Mouse (Mus musculus) spleen, adult 2 months (tissue): Measurements from ENCODE around the gene Noa1. TPM values are rescaled to one million over a fixed set of nuclear protein-coding genes. Genes with fewer than 3 reads are reported as not detected.

Experiments used
- DNase-seq, 2 experiments: peaks; one replicate each; pipeline versions ENCODE4 v3.0.0 to v3.0.0-alpha.2; 2012 to 2021; ENCODE audit warnings: low spot score in 2 of 2, low read depth in 1 of 2
- H3K27ac ChIP-seq: fragments of 200-500 bp; 2 replicates; pipeline ENCODE4 v1.5.1; 2012; ENCODE audit warnings: low read length, inconsistent platforms; ENCODE audit not compliant: insufficient read depth
- H3K27me3 ChIP-seq: fragments of 200-500 bp; 2 replicates; pipeline ENCODE4 v1.6.1; 2012; ENCODE audit warnings: mild to moderate bottlenecking, moderate library complexity, low read length, inconsistent platforms; ENCODE audit not compliant: control insufficient read depth, insufficient read depth
- H3K36me3 ChIP-seq: fragments of 200-500 bp; 2 replicates; pipeline ENCODE4 v1.6.1; 2012; ENCODE audit warnings: mild to moderate bottlenecking, low read length, inconsistent platforms; ENCODE audit not compliant: control insufficient read depth, insufficient read depth
- H3K4me1 ChIP-seq: fragments of 200-500 bp; 2 replicates; pipeline ENCODE4 v1.6.1; 2011; ENCODE audit warnings: inconsistent platforms; ENCODE audit not compliant: control insufficient read depth, insufficient read depth, insufficient read length
- H3K4me3 ChIP-seq: fragments of 200-500 bp; 2 replicates; pipeline ENCODE4 v1.5.1; 2011; ENCODE audit warnings: mild to moderate bottlenecking, inconsistent platforms; ENCODE audit not compliant: insufficient read depth, insufficient read length; ENCODE audit errors: extremely low read depth
- CTCF ChIP-seq: fragments of 200-500 bp; IDR thresholded peaks from 2 replicates; pipeline ENCODE4 v1.5.1; 2011; ENCODE audit warnings: mild to moderate bottlenecking, inconsistent platforms; ENCODE audit not compliant: insufficient read depth, insufficient read length, insufficient replicate concordance; ENCODE audit errors: extremely low read depth
- POLR2A ChIP-seq: fragments of 200-500 bp; IDR thresholded peaks from 2 replicates; pipeline ENCODE4 v1.6.1; 2011; ENCODE audit warnings: low read depth, low read length, inconsistent platforms
- WGBS: fragments of 180-500 bp; shearing (Covaris S2); methylation state at CpG from one replicate; pipeline ENCODE4 v1.1.7; 2018; 5-methylcytosine and 5-hydroxymethylcytosine counted together
- polyA plus RNA-seq: library from polyadenylated mRNA; depleted of rRNA; stranded (reverse); fragments of >200 nt; gene quantifications from 2 replicates; pipeline ENCODE4 v1.2.3, GENCODE M21; 2012

Gene Noa1
- polyA plus RNA-seq, 1 experiment = 14.1 TPM

DNA sequence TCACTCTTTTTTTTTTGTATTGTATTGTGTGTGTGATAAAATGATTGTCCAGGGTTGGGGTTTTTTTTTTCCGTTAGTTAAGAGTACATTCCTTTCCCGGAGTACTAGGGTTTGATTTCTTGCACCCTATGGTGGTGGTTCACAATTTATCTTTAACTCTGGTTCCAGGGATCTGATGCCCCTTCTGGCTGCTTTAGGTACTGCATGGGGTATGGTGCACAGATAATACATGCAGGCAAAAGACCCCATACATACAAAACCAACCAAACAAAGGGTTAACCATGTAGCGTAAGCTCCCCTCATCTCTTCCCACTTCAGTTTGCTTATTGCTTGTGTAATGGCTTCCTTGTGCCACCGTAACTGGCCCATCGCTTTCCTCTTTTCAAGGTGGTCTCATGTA lies 33.9 kb downstream of the Noa1 start:
- no peak overlapping the region for H3K27ac ChIP-seq
- H3K27me3 ChIP-seq = no peaks in the 10 kb centered on the region
- H3K4me3 ChIP-seq = no peak overlapping the region
- WGBS = 86% methylated on average over 5 of the region's 5 CpGs
- TF ChIP-seq POLR2A = no peak
- TF ChIP-seq CTCF = peak; percentile 2; the same call in 1 of the 2 replicates
- peaks cover 27% of the 10 kb centered on the region for H3K36me3 ChIP-seq
- H3K4me1 ChIP-seq = peaks cover 10% of the 10 kb centered on the region; the same call in 1 of the 2 replicates
- peak in 1 of 2 experiments; percentile 57 for DNase-seq

DNA sequence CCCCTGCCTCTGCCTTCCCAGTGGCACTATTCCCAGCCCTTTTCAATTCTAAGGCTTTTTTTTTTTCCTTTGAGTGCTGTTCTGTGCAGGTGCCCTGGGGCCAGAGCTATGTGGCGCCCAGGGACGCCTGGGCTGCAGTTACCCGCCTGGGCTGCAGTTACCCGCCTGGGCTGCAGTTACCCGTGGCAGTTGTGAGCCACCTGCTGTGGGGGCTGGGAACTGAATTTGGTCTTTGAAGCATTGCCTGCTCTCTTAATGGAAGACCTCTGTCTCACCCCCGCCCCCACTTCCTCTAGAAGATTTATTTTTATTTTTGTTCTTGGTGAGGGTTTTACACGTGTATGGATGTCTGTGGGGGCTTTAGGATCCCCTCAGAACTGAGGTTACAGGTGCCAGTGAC lies 36.7 kb downstream of the Noa1 start:
- no peaks in the 10 kb centered on the region for H3K27me3 ChIP-seq
- H3K27ac ChIP-seq = no peak overlapping the region
- H3K4me3 ChIP-seq = no peak overlapping the region
- DNase-seq = peak in 1 of 2 experiments; percentile 67
- peaks cover 13% of the 10 kb centered on the region; the same call in 1 of the 2 replicates for H3K4me1 ChIP-seq
- peaks cover 24% of the 10 kb centered on the region for H3K36me3 ChIP-seq
- TF ChIP-seq POLR2A = no peak
- peak; percentile 40; the same call in 1 of the 2 replicates for TF ChIP-seq CTCF
- WGBS = 17% methylated on average over 7 of the region's 7 CpGs

DNA sequence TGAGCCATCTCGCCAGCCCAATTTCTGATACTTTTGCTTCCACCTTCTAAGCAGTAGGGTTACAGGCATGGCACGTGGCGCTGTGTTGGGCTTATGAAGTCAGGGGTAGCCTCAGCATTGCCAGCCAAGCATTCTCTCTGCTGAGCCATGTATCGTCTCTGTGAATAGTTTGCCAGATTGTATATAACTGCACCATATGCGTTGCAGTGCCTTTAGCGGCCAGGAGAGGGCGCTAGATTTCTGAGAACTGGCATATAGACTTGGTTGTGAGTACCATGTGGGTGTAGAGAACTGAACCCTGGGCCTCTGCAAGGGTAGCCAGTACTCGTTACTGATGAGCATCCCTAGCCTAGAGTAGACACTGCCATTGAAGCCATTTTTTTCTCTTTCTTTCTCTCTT lies 40.5 kb downstream of the Noa1 start:
- Histone ChIP-seq H3K36me3 (peaks cover 9% of the 10 kb centered on the region), H3K4me3 (no peak overlapping the region), H3K27ac (no peak overlapping the region), H3K4me1 (peaks cover 16% of the 10 kb centered on the region), H3K27me3 (0 out of 2 replicates have a peak, but pooled peaks cover 2% of the 10 kb centered on the region)
- no peak for DNase-seq
- TF ChIP-seq CTCF = peak; percentile 7; the same call in 1 of the 2 replicates
- TF ChIP-seq POLR2A = no peak
- WGBS = 88% methylated on average over 8 of the region's 8 CpGs

DNA sequence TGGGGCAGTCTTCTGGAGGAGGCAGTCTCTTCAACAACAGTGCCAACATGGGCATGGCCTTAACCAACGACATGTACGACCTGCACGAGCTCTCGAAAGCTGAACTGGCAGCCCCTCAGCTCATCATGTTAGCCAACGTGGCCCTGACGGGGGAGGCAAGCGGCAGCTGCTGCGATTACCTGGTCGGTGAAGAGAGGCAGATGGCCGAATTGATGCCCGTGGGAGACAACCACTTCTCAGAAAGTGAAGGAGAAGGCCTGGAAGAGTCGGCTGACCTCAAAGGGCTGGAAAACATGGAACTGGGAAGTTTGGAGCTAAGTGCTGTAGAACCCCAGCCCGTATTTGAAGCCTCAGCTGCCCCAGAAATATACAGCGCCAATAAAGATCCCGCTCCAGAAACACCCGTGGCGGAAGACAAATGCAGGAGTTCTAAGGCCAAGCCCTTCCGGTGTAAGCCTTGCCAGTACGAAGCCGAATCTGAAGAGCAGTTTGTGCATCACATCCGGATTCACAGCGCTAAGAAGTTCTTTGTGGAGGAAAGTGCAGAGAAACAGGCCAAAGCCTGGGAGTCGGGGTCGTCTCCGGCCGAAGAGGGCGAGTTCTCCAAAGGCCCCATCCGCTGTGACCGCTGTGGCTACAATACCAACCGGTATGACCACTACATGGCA lies 41.8 kb downstream of the Noa1 start:
- Histone ChIP-seq H3K27me3 (0 out of 2 replicates have a peak, but pooled peaks cover 2% of the 10 kb centered on the region), H3K27ac (no peak overlapping the region), H3K4me1 (peaks cover 15% of the 10 kb centered on the region), H3K36me3 (peaks cover 9% of the 10 kb centered on the region), H3K4me3 (no peak overlapping the region)
- DNase-seq = no peak
- no peak for TF ChIP-seq CTCF
- TF ChIP-seq POLR2A = no peak
- WGBS = 97% methylated on average over 30 of the region's 30 CpGs

DNA sequence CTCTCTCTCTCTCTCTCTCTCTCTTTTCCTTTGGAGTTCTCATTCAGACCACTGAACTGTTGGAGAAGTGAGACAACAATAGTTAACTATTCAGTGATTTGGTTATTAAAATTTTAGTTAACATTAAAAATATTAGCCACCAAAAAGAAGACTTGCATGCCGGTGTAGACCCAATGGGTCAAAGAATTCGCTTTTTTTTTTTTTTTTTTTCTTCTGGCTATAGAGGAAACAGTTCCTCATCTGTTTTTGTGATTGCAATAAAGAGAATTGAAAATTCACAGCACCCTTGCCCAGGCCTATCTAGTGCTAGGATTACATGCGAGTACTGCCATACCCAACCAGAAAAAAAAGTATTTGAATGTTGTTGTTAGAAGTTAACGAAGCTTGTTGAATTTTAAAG lies 42.4 kb downstream of the Noa1 start:
- peaks cover 9% of the 10 kb centered on the region for H3K36me3 ChIP-seq
- 0 out of 2 replicates have a peak, but pooled peaks cover 2% of the 10 kb centered on the region for H3K27me3 ChIP-seq
- no peak overlapping the region for H3K27ac ChIP-seq
- H3K4me3 ChIP-seq = no peak overlapping the region
- TF ChIP-seq CTCF (no peak), POLR2A (no peak)
- H3K4me1 ChIP-seq = peaks cover 10% of the 10 kb centered on the region
- 65% methylated on average over 4 of the region's 4 CpGs for WGBS
- DNase-seq = no peak

DNA sequence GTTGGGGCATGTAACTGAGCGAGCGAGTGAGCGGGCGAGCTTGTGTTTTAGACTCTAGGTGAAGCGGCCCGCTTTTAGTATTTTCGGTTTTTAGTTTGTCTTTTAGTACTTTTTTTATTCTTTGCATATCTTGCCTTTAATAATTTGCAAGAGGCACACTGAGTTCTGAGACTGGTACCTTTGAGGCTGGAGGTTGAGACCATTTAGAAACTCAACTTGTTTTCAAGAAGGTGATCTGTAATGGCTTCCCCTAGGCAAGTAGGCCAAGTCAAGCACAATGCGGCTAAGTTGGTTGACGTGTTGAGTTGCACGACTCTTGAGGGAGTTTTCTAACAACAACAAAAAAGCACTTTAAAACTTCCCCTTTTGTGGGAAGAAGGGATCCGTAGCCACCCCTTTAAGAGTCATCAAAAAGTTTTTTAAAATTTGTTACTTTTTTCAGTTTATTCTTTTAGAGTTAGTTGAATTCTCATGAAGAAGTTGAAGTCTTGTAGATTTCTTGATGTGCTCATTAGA lies 42.9 kb downstream of the Noa1 start:
- WGBS = 2% methylated on average over 11 of the region's 11 CpGs
- TF ChIP-seq POLR2A = no peak
- TF ChIP-seq CTCF = no peak
- Histone ChIP-seq H3K4me3 (peak overlapping the region; percentile 84), H3K36me3 (peaks cover 9% of the 10 kb centered on the region), H3K27me3 (0 out of 2 replicates have a peak, but pooled peaks cover 2% of the 10 kb centered on the region), H3K4me1 (peaks cover 7% of the 10 kb centered on the region), H3K27ac (peak overlapping the region; percentile 96)
- DNase-seq = no peak

DNA sequence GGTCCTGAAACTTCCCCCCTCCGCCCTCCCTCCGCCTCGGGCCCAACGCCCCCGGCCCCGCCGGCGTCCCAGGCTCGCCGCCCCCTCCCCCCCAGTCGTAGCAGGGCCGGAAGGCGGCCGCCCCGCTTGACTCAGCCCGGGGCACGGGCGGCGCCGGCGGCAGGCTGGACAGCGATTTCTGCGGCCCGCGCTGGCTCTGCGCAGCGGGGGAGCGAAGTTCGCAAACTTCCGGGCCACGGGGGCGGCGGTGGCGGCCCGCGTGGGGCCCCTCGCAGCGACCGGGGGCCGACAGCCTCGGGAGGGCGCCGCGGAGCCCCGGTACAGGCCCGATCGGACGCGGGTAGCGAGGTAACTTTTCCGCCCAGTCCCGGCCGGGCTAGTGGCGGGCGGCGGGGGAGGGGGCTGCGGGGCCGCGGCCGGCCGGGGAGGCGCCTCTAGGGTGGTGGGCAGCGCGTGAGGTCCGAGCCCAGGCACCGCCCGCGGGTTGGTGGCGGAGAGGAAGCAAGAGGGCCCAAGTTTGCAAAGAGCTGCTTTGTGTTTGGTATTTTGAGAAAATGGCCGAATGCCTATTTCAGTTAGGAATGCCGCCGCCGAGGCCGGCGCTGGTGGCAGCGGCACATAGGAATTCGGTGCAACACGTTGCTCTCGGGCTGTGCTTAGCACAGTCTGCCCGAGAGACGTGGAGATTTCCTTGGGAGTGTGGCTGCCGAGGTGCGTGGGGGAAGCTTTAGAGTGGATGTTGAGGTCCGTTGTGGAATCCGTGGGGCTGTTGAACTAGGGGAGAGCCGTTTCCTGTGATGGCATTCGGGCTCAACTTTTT lies 43.6 kb downstream of the Noa1 start:
- DNase-seq = peak in 1 of 2 experiments; percentile 59
- peaks cover 7% of the 10 kb centered on the region for H3K4me1 ChIP-seq
- no peak for TF ChIP-seq CTCF
- TF ChIP-seq POLR2A = no peak
- H3K36me3 ChIP-seq = peaks cover 9% of the 10 kb centered on the region
- WGBS = under 1% methylated on average over 74 of the region's 87 CpGs
- peak overlapping the region; percentile 84 for H3K4me3 ChIP-seq
- 0 out of 2 replicates have a peak, but pooled peaks cover 2% of the 10 kb centered on the region for H3K27me3 ChIP-seq
- peak overlapping the region; percentile 96 for H3K27ac ChIP-seq
